Mouse (Mus musculus) layer of hippocampus, postnatal 14 days (tissue): ENCODE measurements around the gene Sec24a. TPM values are rescaled to one million over a fixed set of nuclear protein-coding genes. Genes with fewer than 3 reads are reported as not detected.
"Not testable (repeated sequence)": the region's sequence is repeated elsewhere in the genome, so short reads cannot be mapped to it uniquely, and the experiment has no call there.

Experiments
- DNase-seq, 2 experiments: peaks; one replicate each; pipeline ENCODE4 v3.0.0; 2021 to 2022; ENCODE audit warnings: low spot score in 2 of 2, mixed read lengths in 1 of 2
- total RNA-seq, 2 experiments: library from RNA; stranded (reverse); gene quantifications; 2 replicates each; pipeline ENCODE4 v1.2.3; 2021

The Sec24a gene
- total RNA-seq, 2 experiments from 2014 or later = 23.1 to 23.7 TPM

DNA sequence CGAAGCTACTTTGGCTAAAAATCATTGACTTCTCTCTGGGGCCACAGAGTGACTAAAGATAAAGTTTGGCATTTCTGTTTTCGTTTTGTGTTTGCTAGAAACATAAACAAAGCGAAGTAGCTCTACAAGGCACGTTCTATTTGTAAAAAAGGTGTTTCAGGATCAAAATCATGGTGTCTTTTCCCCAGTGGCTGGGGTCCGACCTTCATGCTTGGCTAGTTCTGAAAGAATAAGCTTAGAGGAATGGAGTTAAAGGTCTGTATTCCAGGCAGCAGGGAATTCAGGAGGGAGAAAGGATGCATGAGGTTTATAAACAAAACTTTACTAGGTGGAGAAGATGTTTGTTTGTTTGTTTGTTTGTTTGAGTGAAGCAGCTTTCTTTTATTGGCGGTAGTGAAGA, 74.1 kb downstream of the Sec24a start:
- no peak for DNase-seq

DNA sequence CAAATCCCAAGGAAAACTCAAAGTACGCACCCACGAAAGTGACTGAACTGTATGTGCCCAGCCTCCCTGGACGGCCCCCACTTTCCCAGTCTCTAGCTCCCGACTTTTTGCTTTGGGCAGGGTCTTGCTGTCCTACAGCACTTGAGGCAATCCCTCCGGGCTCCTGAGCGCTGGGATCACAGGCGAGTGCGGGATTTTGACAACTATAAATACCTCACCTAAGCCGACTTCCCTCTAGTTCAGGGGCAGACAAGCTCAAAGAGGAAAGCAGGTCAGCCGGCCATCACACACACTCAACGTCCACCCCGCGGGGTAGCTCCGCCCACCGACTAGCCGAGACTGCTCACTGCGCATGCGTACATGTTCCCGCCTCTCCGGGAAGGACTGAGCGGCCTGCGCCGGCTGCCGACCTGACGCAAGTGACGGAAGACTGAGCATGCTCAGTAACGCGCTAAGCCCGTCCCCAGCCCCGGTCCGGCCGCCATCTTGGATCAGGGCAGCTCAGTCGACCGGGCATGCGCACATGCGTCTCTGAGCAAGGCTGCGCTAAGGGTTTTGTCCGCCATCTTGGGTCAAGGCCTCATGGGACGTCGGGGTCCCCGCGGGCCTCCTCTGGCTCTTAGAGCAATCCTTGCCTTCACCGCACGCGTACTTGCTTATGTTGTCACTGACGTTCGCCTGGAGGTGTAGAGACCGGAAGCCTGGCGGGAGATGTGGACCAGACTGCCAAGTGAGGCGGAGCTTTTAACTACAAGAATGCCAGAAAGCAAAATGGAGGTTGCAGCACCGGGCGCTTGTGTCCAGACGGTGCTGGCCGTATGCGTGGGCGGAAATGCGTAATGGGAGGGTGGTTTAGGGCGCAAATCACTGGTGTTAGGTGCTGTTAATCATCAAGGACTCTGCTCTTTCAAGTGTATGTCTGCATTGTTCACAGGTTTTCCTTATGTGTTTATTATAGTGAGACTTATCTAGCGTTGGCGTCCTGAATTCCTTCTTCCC, 74.8 kb downstream of the Sec24a start, which contains the start of gene 0610009B22Rik:
Gene 0610009B22Rik, minus strand, starts transcription at position 545 of the 999 bp plus-strand sequence.
- peak; percentile 100 for DNase-seq

DNA sequence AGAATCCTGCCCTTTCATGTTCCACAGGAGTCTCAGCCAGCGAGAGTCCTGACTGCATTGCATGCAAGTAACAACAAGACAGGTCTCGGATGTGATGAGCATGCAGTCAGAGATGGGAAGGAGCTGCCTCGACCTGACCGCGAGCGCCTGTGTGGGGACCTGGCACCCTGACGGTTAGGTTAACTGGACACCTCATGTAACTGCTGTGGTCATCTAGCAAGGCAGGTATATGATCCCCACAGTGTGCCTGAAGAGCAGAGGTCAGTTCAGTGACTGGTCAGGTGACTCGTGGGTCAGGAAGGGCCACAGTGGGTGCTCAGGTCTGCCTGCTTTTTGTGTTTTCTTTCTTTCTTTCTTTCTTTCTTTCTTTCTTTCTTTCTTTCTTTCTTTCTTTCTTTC, 81.5 kb downstream of the Sec24a start:
- DNase-seq = no peak

DNA sequence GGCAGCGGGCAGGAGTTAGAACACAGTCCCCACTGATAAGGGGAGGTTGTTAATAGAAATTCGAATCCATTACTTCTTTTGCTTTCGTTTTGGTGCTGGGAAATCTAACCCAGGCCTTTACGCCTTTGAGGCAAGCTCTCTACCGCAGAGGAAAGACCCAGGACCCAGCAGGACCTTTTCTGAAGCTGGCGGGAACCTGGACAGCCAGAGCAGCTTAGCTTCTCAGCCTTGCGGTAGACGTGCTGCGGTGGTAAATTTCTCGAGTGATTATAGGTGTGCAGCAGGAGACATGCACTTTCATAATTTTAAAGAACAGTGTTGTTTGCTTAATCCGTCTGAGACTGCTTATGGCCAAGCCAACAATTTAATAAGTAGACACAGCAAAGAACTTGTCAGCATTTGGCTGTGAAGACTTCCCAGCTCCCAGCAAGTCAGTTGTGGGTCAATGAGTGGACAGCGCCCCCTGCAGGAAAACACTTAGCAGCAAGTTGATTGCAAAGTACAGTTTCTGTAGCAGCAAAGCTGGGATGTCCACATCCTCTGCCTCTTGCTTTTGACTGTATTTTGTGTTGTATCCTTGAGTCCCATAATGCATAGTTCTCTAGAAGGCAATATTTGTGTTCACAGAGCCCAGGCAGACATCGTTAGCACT, 82.0 kb downstream of the Sec24a start:
- peak; percentile 81 to 92 for DNase-seq

DNA sequence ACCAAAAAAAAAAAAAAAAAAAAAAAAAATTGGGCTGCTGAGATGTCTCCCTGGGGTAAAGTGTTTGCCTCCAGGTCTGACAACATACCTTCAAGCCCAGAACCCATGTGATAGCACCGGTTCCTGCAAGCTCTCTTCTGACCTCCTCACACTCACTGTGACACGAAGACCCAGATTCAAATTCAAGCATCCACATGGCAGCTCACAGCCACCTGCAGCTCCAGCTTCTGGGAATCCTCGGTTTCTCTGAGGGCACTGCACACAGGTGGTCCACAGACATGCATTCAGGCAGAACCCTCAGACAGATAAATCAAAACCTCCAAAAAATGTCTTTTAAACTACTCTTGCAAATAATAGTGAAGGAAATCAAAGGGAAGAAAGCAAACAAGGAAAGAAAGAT, 84.0 kb downstream of the Sec24a start:
- no peak for DNase-seq

DNA sequence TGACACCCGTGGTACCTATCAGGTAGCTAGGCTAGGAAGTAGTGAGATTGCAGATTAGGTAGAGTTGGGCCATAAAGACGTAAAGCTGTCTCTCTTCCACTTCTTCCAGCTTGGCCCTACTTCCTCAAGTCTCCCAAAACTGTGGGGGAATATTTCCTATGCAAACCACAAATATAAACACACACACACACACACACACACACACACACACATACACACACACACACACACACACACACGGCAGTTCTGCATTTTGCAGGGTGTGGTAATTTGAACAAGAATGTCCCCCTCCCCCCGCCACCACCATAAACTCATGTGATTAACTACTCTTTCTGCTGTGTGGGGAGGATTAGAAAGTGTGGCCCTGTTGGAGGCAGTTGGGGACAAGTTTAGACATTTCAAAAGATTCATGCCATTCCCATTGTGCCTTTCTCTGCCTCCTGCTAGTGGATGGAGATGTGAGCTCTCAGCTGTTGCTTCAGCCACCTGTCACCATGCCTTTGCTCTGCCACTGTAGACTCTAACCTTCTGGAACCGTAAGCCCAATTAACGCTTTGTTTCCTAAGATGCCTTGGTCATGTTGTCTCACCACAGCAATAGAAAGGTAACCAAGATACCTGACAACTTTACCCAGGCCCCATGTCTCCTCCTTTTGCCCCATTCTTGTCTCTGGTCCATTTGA, 85.6 kb downstream of the Sec24a start:
- no peak for DNase-seq

DNA sequence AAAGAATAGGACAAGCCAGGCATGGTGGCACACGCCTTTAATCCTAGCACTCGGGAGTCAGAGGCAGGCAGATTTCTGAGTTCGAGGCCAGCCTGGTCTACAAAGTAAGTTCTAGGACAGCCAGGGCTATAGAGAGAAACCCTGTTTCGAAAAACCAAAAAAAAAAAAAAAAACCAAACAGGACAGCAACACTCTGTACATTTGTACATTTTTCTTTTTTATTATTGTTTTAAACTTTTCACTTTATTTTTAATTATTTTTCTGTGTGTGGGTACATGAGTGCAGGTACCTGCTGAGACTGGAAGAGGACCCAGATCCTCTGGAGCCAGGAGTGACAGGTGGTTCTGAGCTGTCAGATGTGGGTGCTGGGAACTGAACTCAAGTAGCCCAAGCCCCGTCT, 88.0 kb downstream of the Sec24a start:
- DNase-seq = no peak

DNA sequence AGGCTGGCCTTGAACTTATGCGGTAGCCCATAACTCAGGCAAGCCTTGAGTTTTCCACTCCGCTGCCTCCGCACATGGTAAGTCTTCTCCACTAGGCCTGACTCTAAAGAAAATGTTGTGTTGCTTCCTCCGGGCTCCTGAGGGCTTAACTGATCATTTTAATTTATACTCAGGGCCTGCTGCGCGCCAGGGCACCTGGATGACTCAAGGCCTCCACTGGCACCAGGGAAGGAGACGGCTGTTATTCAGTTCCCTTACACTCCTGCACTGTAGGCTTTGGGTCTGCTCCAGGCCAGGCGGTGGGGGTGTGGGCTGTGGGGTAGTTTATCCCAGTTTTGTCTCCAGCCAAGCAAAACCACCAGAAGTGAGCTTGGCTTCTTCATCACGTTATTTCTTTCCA, 90.1 kb downstream of the Sec24a start:
- DNase-seq = no peak

DNA sequence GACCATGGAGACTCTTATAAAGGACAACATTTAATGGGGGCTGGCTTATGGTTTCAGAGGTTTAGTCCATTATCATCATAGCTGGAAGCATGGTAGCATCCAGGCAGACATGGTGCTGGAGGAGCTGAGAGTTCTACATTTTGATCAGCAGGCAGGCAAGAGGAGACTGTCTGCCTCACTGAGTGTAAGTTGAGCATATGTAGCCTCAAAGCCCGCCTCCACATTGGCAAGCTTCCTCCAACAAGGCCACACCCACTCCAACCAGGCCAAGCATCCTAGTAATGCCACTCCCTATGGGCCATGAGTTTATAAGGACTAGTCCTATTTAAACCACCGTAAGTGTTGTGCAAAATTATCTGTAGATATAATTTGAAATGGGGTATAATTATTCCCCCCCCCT, 92.1 kb downstream of the Sec24a start:
- no peak for DNase-seq

DNA sequence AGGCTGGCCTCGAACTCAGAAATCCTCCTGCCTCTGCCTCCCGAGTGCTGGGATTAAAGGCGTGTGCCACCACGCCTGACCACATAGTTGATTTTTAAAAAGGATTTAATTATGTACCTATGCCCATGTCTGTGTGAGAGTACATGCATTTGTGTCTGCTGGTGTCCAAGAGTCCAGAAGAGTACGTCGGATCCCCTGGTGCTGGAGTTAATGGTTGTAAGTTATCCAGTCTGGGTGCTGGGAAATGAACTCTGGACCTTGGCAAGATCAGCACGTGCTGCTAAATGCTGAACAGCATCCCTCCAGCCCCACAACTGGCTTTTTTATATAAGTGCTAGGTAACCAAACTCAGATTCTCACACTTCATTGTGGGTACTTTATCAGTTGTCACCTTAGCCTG, 92.6 kb downstream of the Sec24a start:
- no peak for DNase-seq

DNA sequence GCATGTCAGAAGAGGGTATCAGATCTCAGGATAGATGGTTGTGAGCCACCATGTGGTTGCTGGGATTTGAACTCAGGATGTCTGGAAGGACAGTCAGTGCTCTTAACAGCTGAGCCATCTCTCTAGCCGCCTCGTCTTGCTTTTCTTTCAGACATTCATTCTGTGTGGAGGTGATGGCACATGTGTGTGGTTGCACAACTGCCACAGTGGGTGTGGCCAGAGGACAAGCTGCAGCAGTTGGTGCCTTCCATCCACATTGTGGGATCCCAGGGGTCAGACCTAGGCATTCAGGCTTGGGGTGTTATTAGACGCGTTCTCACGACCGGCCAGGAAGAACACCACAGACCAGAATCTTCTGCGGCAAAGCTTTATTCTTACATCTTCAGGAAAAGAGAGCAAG, 98.7 kb downstream of the Sec24a start:
- not testable (repeated sequence) for DNase-seq

DNA sequence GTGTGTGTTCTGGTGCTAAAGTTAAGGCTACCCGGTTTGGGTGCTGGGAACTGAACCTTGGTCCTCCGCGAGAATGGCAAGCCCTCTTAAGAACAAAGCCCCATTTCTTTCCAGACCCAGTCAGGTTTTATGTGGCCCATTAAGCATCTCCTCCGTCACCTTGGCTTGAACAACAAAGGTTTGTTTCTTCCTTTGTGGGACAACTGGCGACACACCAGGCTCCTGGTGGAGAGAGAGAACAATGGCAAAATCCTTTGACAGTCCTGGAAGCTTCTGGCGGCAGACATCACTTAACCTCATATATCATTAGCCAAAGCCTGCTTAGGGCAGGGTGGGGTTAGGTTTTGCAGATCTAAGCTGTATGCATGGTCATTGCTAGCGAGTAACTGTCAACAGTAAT, 100.8 kb downstream of the Sec24a start:
- DNase-seq = no peak

DNA sequence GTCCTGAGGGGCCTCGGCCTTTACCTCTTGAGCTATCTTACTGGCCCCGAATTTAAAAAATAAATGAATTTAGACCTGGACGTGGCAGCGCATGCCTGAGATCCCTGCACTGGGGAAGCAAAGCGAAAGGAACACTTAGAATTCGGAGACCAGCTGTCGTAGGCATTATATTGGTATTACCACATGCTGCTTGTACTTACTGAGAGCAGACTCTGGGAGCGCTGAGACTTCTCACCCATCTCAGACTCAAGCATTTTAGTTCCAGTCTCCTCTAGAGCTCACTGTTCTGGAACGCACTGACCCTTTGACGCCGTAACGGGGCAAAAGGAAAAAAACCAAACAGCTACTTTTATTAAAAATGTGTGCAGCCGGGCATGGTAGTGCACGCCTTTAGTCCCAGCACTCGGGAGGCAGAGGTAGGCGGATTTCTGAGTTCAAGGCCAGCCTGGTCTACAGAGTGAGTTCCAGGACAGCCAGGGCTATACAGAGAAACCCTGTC, 101.5 kb downstream of the Sec24a start:
- DNase-seq = no peak

DNA sequence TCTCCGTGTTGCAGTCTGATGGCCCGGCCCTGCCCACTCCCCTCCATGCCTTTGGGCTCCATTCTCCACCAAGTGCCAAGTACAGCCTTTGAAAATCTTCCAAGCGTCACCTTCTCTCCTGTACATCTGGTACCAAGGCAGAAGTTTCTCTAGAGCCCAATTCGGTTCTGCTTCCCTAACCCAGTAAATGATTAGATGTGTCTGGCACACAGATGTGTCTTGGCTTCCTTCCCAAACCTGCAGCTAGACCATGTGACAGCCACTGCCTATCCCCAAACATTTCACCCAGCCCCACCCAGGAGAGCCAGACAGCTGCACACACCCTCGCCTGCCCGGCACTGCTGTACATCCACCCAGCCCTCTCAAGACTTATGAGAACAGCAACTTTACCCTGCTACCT, 104.7 kb downstream of the Sec24a start:
- DNase-seq = no peak

DNA sequence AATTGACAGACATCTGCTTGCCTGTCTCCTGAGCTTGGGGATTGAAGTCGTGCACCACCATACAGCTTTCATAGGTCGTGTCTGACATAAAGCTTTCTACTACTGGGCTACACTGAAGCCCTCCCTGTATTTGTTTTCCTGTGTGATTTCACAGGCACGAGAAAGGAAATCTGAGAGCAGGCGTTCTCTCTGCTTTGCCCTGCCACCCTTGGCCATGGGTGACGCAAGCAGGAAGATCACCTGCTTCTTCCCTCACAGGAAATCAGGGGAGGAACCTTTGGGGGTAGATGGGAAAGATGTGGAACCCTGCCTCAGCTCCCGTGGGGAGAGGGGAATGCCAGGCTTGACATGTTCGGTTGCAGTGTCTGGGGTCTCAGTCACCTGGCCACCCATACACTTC, 105.1 kb downstream of the Sec24a start:
- no peak for DNase-seq

DNA sequence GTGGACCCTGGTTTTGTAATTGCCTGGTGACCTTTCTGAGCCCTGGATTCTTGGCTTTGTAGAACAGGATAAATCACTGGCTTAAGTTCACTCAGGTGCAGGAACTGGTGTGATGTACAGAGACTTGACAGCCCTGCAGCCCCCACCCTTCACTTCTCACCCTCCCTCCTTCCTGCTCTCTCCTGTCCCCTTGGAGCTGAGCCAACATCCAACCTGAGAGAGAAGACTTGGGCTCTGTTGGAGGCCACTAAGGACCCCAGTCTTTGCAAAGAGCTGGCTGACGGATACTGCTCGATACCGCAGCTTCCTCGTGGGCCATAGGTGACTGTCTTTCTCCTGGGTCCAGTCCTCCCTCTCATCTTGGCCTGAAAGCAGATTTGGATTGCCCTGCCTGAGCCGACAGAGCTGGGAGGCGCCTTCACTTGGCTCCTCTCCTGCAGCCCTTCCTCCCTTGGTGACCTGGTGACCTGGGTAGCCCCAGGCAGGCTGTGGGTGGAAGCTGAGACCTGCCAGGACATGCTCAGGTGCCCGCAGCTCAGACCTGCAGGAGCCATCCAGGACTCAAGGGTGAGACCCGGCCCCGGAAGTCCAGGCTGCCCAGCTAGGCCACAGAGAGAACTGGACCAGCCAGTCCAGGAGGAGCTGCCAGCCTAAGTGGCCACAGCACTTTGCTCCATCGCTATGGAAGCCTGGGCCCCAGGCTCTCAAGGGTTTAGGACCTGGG, 106.5 kb downstream of the Sec24a start:
- DNase-seq = no peak

DNA sequence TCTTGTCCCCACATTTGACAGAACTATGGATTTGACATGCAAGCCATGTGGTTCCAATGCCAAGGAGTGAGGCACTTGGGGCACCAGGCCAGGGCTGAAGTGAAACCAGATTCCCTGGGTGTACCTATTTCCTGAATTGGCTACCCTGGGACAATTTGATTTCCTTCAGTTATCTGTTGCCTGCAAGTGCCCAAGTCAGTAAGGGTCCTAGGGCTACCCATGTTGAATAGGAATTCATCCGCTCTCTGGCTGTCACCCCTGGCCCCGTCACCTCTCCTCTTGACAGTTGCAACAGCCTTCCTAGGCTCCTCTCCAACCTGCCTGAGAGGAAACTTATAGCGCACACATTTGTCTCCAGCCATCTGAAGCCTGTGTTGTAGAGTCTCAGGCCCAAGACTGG, 108.5 kb downstream of the Sec24a start:
- no peak for DNase-seq

DNA sequence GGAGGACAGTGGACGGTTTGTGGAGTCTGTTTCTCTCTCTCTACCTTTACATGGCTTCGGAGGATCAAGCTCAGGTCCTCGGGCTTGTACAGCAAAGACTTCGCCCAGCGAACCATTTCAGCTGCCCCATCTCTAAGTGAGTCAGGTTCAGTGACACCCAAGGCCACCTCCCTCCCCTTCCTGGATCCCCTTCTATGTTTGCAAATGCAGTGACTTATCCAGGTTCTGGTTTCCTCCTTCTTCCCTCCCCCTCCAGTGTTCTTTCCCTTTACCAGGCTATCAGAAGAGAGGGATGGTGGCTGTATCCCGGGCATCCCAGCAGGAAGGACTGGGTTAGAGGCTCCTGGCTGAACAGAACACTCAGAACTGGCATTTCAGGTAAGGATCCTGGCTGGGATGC, 109.7 kb downstream of the Sec24a start:
- no peak for DNase-seq

DNA sequence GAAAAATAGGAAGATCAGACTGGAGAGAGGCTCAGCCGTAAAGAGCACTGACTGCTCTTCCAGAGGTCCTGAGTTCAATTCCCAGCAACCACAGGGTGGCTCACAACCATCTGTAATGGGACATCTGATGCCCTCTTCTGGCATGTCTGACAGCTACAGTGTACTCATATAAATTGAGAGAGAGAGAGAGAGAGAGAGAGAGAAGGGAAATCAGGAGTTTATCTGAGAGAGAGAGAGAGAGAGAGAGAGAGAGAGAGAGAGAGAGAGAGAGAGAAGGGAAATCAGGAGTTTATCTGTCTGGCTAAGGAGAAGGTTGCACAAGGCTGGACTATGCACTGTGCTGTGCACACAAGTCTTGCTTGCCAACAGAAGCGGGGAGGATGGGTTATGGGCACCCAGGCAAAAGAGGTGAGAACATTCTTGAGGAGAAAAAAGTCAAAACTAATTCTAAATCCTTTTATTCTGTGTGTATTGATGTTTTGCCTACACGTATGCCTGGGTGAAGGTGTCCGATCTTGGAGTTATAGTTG, 110.5 kb downstream of the Sec24a start:
- no peak for DNase-seq

DNA sequence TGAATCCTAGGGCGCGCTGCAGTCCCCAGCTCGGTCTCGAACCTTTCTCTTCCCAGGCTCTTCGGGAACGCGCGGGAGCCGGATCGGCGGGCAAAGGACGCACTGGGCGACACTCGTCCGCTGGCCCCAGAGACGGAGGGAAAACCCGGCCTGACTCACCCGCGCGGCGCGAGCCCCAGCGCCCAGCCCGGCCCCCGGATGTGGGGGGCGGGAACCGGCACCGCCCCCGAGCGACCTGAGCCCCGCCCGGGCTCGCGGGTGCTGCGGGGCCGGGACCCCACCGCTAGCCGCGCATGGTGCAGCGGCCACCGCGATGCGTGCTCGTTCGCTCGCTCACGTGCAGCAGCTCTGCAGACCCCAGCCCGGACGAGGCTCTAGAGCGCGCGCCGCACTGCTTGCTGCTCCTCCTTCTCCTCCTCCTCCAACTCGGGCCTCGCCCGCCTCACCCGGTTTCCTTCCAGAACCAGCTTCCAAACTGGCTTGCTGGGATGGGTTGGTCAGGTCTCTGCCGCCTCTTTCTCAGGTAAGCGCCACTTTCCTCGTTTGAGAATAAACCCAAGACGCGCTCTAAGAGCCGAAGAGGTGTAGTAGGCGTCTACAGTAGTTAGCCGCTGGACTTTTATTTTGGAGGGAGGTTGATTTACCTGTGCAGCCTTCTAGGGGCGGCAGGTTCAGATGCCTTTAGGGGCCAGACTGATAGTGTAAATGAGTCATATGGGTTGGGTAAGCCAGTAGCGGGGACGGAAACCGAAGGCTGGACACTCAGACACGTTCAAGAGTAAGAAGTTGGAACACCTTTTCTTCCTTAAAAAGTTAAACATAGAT, 112.5 kb downstream of the Sec24a start, which contains the start of the genes N4bp3 and D930048N14Rik:
Gene N4bp3, minus strand, starts transcription at position 152 of the 825 bp plus-strand sequence.
Gene D930048N14Rik, plus strand, starts transcription at position 264 of the 825 bp plus-strand sequence.
- DNase-seq = no peak
